Mouse (Mus musculus) neutrophil, adult 5-6 weeks (primary cell): ENCODE results near the gene Prr15l. TPM values are rescaled to one million over a fixed set of nuclear protein-coding genes. Genes with fewer than 3 reads are reported as not detected.

Experiments used
- ATAC-seq: fragments of 151-379, 151-347 bp; 2 replicates; pipeline ENCODE4 v1.8.0; 2017; ENCODE audit warnings: mild to moderate bottlenecking, moderate TSS enrichment; ENCODE audit not compliant: insufficient number of reproducible peaks, poor library complexity, low FRiP score, severe bottlenecking; ENCODE audit errors: extremely low read depth
- total RNA-seq: library from RNA; stranded (forward); fragments of 200-1000 nt; gene quantifications from 2 replicates; pipeline ENCODE4 v1.2.3, GENCODE M21; 2017

Prr15l gene
- total RNA-seq, 1 experiment from 2014 or later: 0.23 TPM

DNA sequence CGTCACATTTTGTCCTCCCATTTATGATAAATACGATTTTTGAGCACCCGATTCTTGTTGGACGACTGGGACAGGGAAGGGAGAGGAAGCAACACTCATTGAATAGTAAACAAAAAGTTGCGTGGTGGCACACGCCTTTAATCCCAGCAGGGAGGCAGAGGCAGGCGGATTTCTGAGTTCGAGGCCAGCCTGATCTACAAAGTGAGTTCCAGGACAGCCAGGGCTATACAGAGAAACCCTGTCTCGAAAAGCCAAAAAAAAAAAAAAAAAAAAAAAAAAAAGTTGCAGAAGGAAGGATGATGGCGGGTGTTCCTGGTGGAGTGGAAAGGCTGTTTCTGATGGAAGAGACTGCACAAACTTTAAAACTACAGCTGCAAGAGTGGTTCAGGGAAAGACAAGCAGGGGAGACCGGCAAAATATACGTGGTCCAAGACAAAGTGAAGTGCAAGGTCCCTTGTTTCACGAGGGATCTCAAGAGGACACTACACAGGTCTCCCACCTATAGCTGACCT lies 11.0 kb upstream of the Prr15l start:
- ATAC-seq: no peak

DNA sequence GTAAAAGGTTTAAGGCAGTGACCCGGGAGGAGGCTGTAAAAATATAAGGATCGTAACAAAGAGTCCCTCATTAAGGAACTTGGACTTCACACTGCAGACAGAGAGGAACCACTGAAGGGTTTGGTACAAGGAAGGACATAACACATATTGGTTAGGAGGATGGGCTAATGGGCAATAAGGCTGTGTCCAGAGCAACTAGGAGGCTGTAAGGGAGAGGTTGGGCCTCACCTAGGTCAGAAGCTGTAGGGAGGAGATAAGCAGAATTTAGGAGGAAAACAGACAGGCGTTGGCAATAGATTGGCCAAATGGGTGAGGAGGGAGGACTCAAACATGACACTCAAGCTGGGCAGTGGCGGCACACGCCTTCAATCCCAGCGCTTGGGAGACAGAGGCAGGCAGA lies 10.5 kb upstream of the Prr15l start:
- ATAC-seq: no peak

DNA sequence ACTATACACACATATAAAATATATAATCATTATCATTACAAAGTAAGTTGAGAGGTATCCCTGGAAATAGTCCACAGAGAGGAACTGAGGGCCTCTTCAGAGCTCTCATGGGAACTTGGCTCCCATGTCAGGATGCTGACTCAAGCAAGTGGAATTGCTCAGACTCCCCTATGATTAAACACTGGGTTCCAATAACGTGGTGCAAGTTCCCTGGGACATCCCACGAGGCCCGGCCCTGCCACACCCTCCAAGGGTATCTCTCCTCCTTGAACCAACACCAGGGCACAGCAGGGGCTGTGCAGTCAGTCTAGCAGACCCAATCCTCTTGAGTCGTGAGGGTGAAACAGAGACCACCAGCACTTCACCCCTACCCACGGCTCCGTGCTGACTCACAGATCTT lies 8.9 kb upstream of the Prr15l start:
- ATAC-seq: no peak

DNA sequence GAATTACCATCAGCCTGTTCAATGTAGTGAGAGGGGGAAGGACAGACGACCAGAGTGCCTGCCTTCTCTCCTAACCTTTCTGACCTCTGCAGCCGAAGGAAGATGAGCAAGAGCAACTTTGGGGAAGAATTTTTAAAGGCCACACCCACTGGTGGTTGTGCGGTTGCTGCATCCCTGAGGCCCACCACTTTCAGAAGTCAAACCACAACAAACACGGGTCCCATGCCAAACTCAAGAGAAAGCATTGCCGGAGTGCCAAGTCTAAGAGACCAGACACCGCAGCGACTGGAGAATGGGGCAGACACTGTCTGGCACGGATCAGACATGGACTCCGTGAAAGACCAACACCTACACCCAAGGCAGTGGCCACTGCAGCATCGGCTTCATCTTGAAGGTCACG lies 3.0 kb upstream of the Prr15l start:
- no peak for ATAC-seq

DNA sequence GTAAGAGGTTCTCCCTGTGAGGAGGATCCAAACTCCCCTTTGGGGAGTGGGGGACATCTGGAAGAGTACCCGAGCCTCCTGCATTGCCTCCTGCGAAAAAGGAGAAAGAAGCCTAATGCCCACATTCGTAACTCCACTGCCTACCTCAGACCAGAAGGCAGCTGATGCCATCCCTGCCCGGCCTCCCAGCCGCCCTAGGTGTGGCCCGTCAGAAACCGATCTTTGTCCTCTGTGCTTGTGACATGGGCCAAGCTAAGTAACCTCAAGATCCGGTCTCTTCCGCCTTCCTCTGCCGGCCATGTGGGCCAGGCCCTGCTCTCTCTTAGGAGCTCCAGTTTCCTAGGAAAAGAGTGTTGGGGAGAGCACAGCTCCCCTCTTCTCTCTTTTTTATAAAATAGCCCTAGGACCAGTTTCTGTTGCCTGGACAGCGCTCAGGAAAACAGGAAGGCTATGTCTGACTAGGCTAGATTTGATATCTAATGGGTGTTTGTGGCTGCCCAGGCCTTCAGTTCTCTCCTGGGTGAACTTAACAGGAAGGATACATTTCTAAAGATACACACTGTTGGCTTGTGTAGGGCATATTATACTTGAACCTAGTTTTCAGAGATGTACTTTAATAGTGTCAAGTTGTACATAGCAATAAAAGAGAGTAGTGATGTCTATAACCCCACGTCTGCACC lies 2.3 kb upstream of the Prr15l start:
- no peak for ATAC-seq

DNA sequence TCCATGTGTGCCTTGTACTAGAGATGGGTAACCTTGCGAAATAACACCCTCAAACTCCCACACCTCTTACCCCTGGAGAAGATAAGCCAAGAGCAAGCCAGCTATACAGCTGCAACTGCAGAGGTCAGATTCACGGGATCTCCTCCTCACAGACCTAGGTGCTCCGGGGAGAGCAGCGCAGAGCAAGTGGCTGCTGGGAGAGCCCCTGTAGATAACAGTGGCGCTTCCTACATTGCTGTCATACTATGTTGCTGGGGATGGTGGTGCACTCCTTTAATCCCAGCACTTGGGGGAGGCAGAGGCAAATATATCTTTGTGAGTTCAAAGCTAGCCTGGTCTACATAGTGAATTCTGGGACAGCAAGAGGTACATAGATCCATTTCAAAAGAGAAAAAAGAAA lies 1.3 kb upstream of the Prr15l start:
- ATAC-seq: no peak

DNA sequence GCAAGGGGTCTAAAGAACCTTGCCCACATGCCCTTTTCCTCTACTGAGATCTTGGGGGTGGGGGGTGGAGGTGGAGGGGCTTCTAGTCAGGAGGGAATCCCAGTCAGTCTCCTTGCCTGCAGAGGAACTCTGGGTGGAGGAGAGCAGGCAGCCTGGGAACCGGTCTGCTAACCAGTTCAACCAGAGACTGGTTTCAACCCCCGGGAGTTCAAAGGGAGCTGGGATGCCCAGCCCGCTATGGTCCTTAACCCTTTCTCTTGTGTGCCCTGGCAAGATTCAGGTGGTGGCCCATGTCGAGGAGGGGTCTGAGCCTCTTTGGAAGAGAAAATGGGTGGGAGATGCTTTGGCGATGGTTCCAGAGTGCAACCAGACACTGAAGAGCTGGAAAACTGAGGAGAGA lies 787 bp downstream of the Prr15l start:
- ATAC-seq: no peak

DNA sequence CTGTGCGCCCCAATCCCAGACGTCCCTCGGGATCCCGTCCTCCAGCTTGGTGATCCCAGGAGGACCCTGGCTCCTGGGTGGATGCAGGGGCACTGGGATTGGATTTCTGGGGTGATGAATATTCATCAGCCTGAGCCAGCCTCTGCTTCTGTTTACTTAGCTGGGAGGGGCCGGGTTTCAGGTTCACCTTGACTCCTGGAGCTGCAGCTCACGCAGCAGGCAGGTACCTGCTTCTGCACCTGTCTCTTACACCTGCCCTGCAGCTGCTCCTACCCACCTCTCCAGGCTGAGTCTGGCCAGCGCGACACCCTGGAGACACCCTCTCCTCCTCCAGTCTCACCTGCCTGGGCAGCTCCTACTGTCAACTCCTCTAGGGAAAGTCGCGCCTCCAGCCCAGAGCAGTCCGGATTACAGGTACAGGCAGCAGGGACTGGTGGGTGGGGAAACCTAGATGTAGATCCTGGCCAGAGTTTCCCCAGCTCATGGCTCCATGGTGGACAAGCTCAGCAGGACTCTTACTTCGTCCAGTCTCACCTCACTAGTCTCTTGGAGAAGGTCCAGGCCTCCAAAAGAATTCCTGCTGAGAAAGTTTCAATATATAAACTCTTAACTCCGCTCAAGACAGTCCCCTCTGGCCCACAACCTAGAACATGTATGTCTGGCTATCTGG lies 1.3 kb downstream of the Prr15l start:
- no peak for ATAC-seq

DNA sequence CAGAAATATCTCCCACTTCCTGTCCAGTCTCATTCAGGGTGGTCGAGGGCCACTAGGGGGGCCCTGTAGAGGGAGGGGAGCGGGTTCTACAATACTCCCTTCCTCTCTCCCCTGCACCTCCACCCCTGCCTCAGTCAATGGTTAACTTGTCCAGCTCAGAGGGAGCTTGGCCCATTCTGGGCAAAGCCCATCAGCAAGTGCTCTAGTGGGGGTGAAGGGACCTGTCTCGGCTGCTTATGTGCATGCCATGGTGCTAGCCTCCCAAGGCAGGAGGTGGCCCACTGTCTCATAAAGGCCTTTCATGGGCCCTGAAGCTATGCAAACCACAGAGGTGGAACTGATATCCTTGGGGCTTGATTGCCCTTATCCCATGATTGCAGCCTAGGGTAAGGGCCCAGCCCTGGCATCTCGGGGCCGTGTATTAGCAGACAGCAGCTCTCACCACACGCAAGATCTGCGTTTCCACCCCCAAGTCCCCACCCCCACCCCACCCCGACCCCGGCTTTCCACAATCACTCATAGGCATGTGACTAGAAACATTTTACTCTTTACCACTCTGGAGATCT lies 1.9 kb downstream of the Prr15l start:
- no peak for ATAC-seq

DNA sequence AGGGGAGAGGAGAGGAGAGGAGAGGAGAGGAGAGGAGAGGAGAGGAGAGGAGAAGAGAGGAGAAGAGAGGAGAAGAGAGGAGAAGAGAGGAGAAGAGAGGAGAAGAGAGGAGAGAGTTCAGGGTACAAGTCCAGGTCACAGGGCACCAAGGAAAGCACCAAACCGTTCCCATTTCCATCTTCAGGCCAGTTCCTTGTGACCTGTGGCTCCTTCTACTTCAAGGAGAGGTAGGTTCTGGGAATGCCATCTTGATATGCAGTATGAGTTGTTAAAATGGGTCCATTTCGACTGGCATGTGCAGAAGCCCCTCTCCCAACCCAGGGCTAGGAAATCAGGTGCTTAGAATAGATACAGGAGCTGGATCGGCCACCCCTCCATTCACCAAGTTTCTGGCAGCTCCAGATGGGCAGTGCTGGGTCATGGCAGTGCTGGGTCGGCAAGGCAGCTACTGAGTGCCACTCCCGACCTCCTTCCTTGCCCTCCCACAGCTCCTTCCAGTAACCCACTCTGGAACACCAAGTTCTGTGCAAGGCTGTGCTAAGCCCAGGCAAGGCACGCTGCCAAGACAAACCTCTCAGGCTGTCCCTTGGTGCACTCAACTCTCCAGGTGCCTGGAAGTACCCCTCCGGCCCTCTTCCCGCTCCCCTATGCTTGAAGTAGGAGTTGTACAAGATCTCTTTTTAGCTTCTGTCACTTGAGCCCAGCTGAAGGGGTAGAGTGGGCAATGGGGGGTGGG lies 3.6 kb downstream of the Prr15l start:
- no peak for ATAC-seq

DNA sequence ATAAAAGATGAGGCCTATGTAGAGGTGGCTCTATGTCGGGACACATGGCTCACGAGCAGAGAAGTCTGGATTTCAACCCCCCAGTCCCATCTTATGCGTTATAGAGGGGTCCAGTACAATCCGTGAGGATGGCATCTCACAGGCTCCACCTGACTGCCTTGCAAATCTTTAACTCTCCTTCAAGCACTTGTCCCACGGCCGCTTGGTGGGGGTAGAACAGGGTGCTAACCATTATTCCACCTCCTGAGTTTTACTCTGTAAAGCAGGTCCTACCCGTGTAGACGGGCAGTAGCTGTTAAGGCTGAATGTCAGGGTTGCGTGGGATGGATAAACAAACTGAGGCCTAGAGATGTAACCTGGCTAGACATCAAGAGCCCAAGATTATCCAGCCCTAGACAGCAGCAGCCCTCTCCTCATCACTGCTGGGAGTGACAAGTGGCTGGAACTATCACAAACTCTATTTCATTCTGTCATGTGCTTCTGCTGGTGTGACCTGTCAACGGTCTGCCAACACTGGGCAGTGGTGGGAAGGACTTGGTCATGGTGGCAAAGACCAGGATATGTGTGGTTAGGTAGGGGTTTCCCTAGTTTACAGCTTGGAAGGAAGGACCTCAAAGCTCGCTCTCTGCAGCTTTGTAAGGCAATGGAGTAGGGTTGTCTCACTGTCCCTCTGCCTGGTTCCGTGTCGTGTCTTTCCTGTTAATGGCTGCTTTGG lies 5.8 kb downstream of the Prr15l start:
- no peak for ATAC-seq

DNA sequence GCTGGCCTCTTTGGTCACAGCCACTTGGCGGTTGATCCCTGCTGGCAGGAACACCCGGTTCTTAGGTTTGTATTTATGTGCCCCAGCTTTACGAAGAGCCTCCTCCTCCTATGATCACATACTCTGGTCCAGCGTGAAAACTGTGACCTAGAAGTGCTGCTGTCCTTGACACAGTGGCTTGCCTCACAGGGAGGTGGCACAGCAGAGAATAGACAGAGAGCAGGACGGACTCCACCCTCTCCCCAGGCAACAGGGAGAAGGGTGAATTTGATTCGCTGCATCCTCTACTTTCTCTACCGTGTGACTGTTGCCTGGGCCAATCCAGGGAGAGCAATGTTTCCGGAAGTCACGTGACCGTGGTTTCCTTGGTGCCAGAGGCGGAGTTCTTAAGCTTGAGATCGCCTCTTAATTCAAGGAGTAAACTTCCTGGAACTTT lies 7.0 kb downstream of the Prr15l start:
- ATAC-seq: peak; percentile 61

DNA sequence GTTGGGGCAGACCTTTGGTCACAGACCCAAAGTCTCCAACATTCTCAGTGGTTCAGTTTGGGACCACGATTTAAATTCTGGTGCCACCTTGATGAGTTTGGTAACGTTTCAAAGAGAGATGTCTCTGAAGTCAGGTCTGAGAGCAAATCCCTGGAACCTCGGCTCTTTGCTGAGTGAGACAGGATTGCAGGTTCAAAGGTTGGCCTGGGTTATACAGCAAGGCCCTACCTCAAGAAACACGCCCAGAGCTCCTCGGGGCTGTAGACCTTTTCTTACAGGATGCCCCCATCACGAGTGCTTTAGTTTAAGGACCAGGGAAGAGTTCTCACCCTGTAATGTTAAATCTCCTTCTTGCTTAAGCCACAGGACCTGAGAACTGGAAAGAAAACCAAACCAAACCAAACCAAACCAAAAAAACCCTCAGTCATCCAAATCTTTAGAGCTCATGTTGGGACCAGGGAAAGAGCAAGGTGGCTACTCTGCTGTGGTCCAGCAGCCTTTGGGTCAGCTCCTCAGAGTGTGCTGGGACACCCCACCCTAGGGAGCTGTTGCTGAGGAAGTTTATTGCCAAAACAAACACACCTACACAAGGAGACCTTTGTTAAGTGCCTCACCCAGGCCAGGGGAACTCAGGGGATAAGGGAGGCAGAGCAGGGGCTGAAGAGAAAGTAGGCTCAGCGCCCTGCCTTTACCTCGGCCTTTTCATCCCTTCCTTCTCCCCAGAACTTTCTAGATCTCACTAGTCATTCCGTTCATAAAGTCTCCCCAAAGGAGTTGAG lies 8.2 kb downstream of the Prr15l start:
- ATAC-seq: no peak

DNA sequence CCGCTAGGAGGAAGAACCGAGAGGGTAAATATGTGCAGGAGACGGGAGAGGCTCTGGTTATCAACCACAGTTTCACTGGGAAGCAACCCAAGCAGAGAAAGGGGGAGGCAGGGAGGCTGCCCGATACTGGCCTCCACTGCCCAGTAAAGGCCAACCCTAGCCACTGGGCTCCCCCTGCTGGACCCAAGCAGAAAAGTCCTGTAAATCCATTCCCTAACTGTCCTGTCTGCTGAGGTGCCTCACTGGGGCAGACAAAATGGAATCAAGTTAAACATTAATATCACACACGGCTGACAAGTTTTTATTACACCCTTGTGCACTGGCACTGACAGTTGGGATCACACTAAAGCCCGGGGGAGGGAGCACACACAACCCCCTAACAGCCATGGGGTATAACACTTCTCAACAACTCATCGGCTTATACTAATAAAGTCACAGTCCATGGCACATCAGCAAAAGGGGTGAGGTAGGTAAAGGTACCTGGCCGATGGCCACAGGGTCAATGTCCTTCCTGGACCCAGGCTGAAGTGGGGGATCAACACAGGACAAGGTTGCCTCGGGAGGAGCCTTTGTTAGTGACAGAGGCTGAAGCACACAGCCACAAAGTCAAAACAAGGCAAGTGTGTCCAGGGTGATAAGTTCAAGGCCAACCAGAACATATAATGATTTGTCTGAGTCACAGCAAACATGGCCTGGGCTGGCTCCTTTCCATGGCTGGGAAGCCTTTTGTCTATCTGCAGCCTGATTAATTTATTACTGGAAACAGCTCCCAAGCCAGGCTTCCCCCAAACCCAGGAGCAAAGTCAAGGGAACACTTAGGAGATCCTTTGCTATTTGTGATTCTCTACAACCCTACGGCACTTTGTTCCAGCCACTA lies 9.9 kb downstream of the Prr15l start:
- ATAC-seq: peak; percentile 64

DNA sequence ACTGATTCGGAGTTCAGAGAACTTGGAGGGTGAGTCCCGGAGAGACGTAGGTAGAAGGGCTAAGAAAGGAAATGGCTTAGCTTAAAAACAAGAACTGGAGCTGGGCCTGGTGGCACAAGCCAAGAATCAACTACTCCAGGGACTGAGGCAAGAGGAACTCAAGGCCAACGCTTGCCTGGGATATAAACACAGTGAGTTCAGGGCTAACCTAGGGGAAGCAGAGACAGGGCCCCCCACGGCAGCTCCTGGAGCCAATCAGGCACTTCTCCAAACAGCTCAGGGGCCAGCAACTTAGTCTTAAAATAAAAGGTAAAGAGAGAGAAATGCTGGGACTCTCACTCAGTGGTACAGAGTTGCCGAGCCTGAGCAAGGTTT lies 10.5 kb downstream of the Prr15l start:
- no peak for ATAC-seq

DNA sequence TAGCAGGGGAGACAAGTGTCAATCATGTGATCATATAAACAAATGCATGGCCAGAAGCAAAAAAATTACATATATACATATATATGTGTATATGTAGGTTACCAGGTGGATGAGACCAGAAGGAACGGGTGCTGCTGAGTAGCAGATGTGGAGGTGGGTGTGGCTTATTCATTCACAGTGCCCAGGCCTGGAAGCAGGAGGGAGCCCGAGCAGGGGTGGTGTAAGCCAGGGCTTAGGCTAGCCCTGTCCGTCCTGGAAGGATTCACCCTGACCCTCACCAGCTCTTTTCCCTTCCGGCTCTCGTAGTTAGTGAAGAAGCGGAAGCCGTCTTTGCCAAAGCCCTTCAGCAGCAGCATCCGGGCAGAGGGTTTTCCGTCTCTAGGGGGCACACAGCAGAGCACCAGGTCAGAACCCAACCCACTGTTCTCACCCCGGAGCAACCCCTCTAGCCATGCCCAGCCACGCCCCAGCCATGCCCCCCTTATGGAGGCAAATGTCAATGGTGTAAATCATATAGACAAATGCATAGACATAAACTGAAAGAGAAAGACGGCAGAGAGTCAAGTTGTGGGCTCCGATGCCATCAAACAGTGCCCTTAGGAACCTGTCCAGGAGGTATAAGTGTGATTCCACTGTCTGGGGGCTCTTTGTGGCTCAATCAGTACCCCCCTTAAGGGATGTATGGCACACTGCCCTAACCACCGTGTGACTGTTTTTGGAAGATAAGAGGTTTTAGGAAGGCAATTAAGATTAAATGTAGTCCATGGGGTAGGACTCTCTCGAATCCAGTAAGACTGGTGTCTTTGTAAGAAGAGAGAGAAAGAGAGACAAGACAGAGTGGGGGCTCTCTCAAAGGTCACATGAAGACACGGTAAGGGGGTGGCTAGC lies 12.9 kb downstream of the Prr15l start:
- ATAC-seq: no peak
